Mouse (Mus musculus) G1E (cell line): ENCODE data around the gene Armc8.

ENCODE experiments used
- CTCF ChIP-seq: IDR thresholded peaks from 2 replicates; pipeline ENCODE4 v1.5.1; 2012; ENCODE audit warnings: low read depth, low read length, inconsistent platforms, mixed read lengths
- GATA1 ChIP-seq: IDR thresholded peaks from 2 replicates; pipeline ENCODE4 v1.6.1; 2012; ENCODE audit warnings: borderline replicate concordance, low read length, inconsistent platforms, mixed read lengths
- GATA2 ChIP-seq: IDR thresholded peaks from 2 replicates; pipeline ENCODE4 v1.6.1; 2012; ENCODE audit warnings: low read depth, low read length, inconsistent platforms, borderline replicate concordance
- POLR2AphosphoS5 ChIP-seq: IDR thresholded peaks from 2 replicates; pipeline ENCODE4 v1.6.1; 2012; ENCODE audit warnings: low read depth, low read length, inconsistent platforms; ENCODE audit not compliant: insufficient replicate concordance
- TAL1 ChIP-seq: conservative IDR thresholded peaks from 2 replicates; pipeline ENCODE4 v1.6.1; 2012; ENCODE audit warnings: low read depth, low read length, inconsistent platforms, mixed read lengths

DNA sequence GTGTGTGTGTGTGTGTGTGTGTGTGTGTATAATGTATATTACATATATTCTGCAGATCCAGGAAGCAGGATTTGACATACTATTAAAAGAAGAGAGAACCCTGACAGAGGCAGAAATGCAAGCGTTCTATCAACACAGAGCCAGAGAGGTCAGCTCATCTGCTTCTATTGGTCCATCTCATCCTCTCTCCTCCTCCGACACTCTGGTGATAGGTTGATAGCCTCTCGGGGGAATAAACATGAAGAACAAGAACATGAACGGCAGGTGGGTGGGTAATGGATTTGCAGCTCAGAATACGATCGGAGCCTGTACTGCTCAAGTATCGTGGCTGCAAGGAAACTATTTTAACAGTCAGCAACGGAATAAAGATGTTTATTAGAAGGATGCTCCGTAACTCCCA lies 100.1 kb downstream of the Armc8 start:
- no peak for TF ChIP-seq CTCF
- TF ChIP-seq GATA1: no peak
- no peak for TF ChIP-seq TAL1
- TF ChIP-seq POLR2AphosphoS5: no peak
- no peak for TF ChIP-seq GATA2
